Mouse (Mus musculus): ENCODE results near the gene Srprb.

Srprb gene

GRCm38 (mm10) chr9:103201561-103202260 is at the start of gene Srprb:
Gene Srprb (minus strand): TSS chr9:103202137.
- DNase-seq (ENCODE audit: low spot score in 2 of 2), result peak; percentile 95

GRCm38 (mm10) chr9:103248618-103249017 is 46.7 kb upstream of the Srprb start:
- no peak for DNase-seq (ENCODE audit: low spot score in 2 of 2)

- DNase-seq (ENCODE audit: low spot score in 2 of 2), result no peak
These were observed 44.7 kb upstream of the Srprb start for GRCm38 (mm10) chr9:103246526-103247168.

GRCm38 (mm10) chr9:103243640-103244039 is 41.7 kb upstream of the Srprb start:
- no peak for DNase-seq (ENCODE audit: low spot score in 2 of 2)

- DNase-seq (ENCODE audit: low spot score in 2 of 2), result no peak
These were observed 39.3 kb upstream of the Srprb start for GRCm38 (mm10) chr9:103241206-103241605.

- DNase-seq (ENCODE audit: low spot score in 2 of 2), result no peak
These were observed 37.5 kb upstream of the Srprb start for GRCm38 (mm10) chr9:103239471-103239870.

- DNase-seq (ENCODE audit: low spot score in 2 of 2), result no peak
These were observed 32.7 kb upstream of the Srprb start for GRCm38 (mm10) chr9:103234565-103235165.

GRCm38 (mm10) chr9:103234059-103234458 is 32.1 kb upstream of the Srprb start:
- no peak for DNase-seq (ENCODE audit: low spot score in 2 of 2)

- no peak for DNase-seq (ENCODE audit: low spot score in 2 of 2)
These were observed 31.1 kb upstream of the Srprb start for GRCm38 (mm10) chr9:103233006-103233395.

GRCm38 (mm10) chr9:103232232-103233005 is 30.5 kb upstream of the Srprb start:
- no peak for DNase-seq (ENCODE audit: low spot score in 2 of 2)

- DNase-seq (ENCODE audit: low spot score in 2 of 2), result peak; percentile 24 to 51
These were observed 28.4 kb upstream of the Srprb start, which contains the start of the genes Gm20425 and Trf for GRCm38 (mm10) chr9:103230151-103230951. Gene Gm20425 (minus strand): TSS chr9:103230307. Gene Trf (minus strand): TSS chr9:103230444.

- DNase-seq (ENCODE audit: low spot score in 2 of 2), result no peak
These were observed 27.3 kb upstream of the Srprb start for GRCm38 (mm10) chr9:103229037-103229867.

- no peak for DNase-seq (ENCODE audit: low spot score in 2 of 2)
These were observed 26.6 kb upstream of the Srprb start for GRCm38 (mm10) chr9:103228370-103229003.

- DNase-seq (ENCODE audit: low spot score in 2 of 2), result no peak
These were observed 25.8 kb upstream of the Srprb start for GRCm38 (mm10) chr9:103227760-103228159.

- DNase-seq (ENCODE audit: low spot score in 2 of 2), result no peak
These were observed 24.9 kb upstream of the Srprb start for GRCm38 (mm10) chr9:103226806-103227205.

- no peak for DNase-seq (ENCODE audit: low spot score in 2 of 2)
These were observed 23.5 kb upstream of the Srprb start for GRCm38 (mm10) chr9:103225464-103225863.

GRCm38 (mm10) chr9:103224721-103225120 is 22.8 kb upstream of the Srprb start:
- DNase-seq (ENCODE audit: low spot score in 2 of 2), result no peak

GRCm38 (mm10) chr9:103214281-103214680 is 12.3 kb upstream of the Srprb start:
- DNase-seq (ENCODE audit: low spot score in 2 of 2), result no peak

- DNase-seq (ENCODE audit: low spot score in 2 of 2), result no peak
These were observed 11.7 kb upstream of the Srprb start for GRCm38 (mm10) chr9:103213631-103214030.
